Mouse (Mus musculus): ENCODE measurements around the gene Tinagl1.

- TF ChIP-seq POLR2A (IDR thresholded peaks at IDR 0.05; ENCODE audit: control insufficient read depth, low read depth, low read length) (no peak), CTCF (IDR thresholded peaks at IDR 0.05; ENCODE audit: control insufficient read depth, insufficient read depth, insufficient replicate concordance, low read depth, low read length) (no peak)
These were observed 18.0 kb downstream of the Tinagl1 start for GRCm38 (mm10) chr4:130156812-130157371.
